Mouse (Mus musculus) retina, postnatal 7 days (tissue): ENCODE results near the gene Dcun1d3.

Experiments used
- DNase-seq: peaks from one replicate; pipeline ENCODE4 v3.0.0-alpha.2; 2012; ENCODE audit warnings: low read depth, low spot score

Dcun1d3 gene

GRCm38 (mm10) chr7:119873050-119873449 lies 23.0 kb downstream of the Dcun1d3 start:
- DNase-seq, result no peak

GRCm38 (mm10) chr7:119872204-119872603 lies 23.9 kb downstream of the Dcun1d3 start:
- DNase-seq, result no peak

GRCm38 (mm10) chr7:119866136-119866535 lies 30.0 kb downstream of the Dcun1d3 start:
- DNase-seq, result no peak

GRCm38 (mm10) chr7:119864500-119864899 lies 31.6 kb downstream of the Dcun1d3 start:
- no peak for DNase-seq

- DNase-seq, result no peak
These were observed 33.9 kb downstream of the Dcun1d3 start for GRCm38 (mm10) chr7:119862167-119862566.

GRCm38 (mm10) chr7:119861335-119862091 lies 34.6 kb downstream of the Dcun1d3 start:
- peak; percentile 78 for DNase-seq

GRCm38 (mm10) chr7:119860971-119861334 lies 35.1 kb downstream of the Dcun1d3 start:
- DNase-seq, result no peak

GRCm38 (mm10) chr7:119860554-119860953 lies 35.5 kb downstream of the Dcun1d3 start:
- no peak for DNase-seq

GRCm38 (mm10) chr7:119860116-119860515 lies 36.0 kb downstream of the Dcun1d3 start:
- no peak for DNase-seq

GRCm38 (mm10) chr7:119859476-119859875 lies 36.6 kb downstream of the Dcun1d3 start:
- DNase-seq, result no peak

- DNase-seq, result no peak
These were observed 41.1 kb downstream of the Dcun1d3 start for GRCm38 (mm10) chr7:119855031-119855430.

- DNase-seq, result no peak
These were observed 41.7 kb downstream of the Dcun1d3 start for GRCm38 (mm10) chr7:119854362-119854761.

GRCm38 (mm10) chr7:119853186-119853585 lies 42.9 kb downstream of the Dcun1d3 start:
- DNase-seq, result no peak

- no peak for DNase-seq
These were observed 43.6 kb downstream of the Dcun1d3 start for GRCm38 (mm10) chr7:119852494-119852893.

- DNase-seq, result no peak
These were observed 45.4 kb downstream of the Dcun1d3 start for GRCm38 (mm10) chr7:119850737-119851136.

- peak; percentile 46 for DNase-seq
These were observed 47.0 kb downstream of the Dcun1d3 start for GRCm38 (mm10) chr7:119849096-119849495.

- DNase-seq, result no peak
These were observed 48.7 kb downstream of the Dcun1d3 start for GRCm38 (mm10) chr7:119847396-119847795.

GRCm38 (mm10) chr7:119845541-119845940 lies 50.6 kb downstream of the Dcun1d3 start:
- DNase-seq, result no peak

GRCm38 (mm10) chr7:119841820-119842449 lies 54.2 kb downstream of the Dcun1d3 start:
- no peak for DNase-seq

GRCm38 (mm10) chr7:119835996-119836777 lies 59.9 kb downstream of the Dcun1d3 start:
- DNase-seq, result no peak

GRCm38 (mm10) chr7:119835371-119835770 lies 60.7 kb downstream of the Dcun1d3 start:
- no peak for DNase-seq

GRCm38 (mm10) chr7:119808723-119809122 lies 87.4 kb downstream of the Dcun1d3 start:
- DNase-seq, result no peak
